Comparison of ENCODE assay signal across 18 mouse cellular contexts in the genomic region with DNA sequence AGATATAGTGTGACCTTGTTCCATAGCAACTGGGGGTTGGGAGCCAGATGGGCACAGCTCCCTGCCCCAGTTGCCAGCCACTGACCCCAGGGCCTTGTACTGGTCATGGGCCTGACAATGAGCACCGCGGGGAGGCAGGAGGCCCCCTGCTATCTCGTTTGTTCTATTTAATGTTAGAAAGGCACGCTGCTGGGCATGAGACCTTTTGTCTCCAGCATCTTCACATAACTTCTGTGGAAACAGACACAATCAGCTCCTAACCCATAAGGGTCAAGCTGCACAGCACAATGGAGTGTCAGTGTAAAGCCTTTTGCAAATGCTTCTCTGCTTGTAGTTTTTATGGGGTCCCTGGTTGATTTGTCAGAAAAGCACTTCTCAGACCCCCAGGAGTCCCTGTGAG. TPM values are rescaled to one million over a fixed set of nuclear protein-coding genes. Genes with fewer than 3 reads are reported as not detected.
DNase-seq lines count a peak whose midpoint lies in the region; ATAC-seq and TF ChIP-seq lines count a peak whose summit lies in the region.
"Had no signal": no experiment of that assay in that cellular context is flagged by ENCODE, and none has a peak within 500 bp of the region (broad histone marks: within the 10 kb centered on the region; RNA-seq: fewer than 3 reads in every experiment).

No protein-coding gene starts in this region.

- peaks cover 39% of the 10 kb centered on the region for H3K4me1 ChIP-seq in hindbrain, embryonic 10.5 days (replicated peaks)
- H3K4me1 ChIP-seq in hindbrain, postnatal 0 days (ENCODE audit: insufficient read depth, low read length), result 0 out of 2 replicates have a peak, but pooled peaks cover 4% of the 10 kb centered on the region
- peaks cover 6% of the 10 kb centered on the region; the same call in 1 of the 2 replicates for H3K4me1 ChIP-seq in neural tube, embryonic 15.5 days
- H3K4me1 ChIP-seq in midbrain, embryonic 14.5 days (ENCODE audit: control insufficient read depth, insufficient read depth, low read length), result 0 out of 2 replicates have a peak, but pooled peaks cover 4% of the 10 kb centered on the region

- H3K27me3 ChIP-seq in hindbrain, embryonic 10.5 days (ENCODE audit: insufficient read depth, poor library complexity, severe bottlenecking), result peaks cover 41% of the 10 kb centered on the region
- H3K27me3 ChIP-seq in hindbrain, postnatal 0 days (ENCODE audit: insufficient read depth, low read length), result no peaks in the 10 kb centered on the region
- no peaks in the 10 kb centered on the region for H3K27me3 ChIP-seq in neural tube, embryonic 15.5 days (replicated peaks)
- no peaks in the 10 kb centered on the region for H3K27me3 ChIP-seq in midbrain, embryonic 14.5 days (ENCODE audit: control insufficient read depth, insufficient read depth, low read length)

- H3K4me2 ChIP-seq in hindbrain, postnatal 0 days (ENCODE audit: low read depth, low read length), result no peak overlapping the region
- no peak overlapping the region for H3K4me2 ChIP-seq in neural tube, embryonic 15.5 days
- H3K4me2 ChIP-seq in midbrain, embryonic 14.5 days (ENCODE audit: low read length), result no peak overlapping the region
- H3K4me2 ChIP-seq: lung, embryonic 14.5 days had no signal

- no peak for TF ChIP-seq CTCF in hindbrain, postnatal 0 days (IDR thresholded peaks at IDR 0.05; ENCODE audit: low read depth)

- 13% methylated on average over 4 of the region's 4 CpGs for WGBS in hindbrain, embryonic 10.5 days
- 9% methylated on average over 4 of the region's 4 CpGs for WGBS in hindbrain, postnatal 0 days
- WGBS in neural tube, embryonic 15.5 days, result 10% methylated on average over 4 of the region's 4 CpGs
- 8% methylated on average over 4 of the region's 4 CpGs for WGBS in midbrain, embryonic 14.5 days

- ATAC-seq in hindbrain, postnatal 0 days, result no peak
- no peak for ATAC-seq in neural tube, embryonic 15.5 days (ENCODE audit: low FRiP score)
- ATAC-seq in midbrain, embryonic 14.5 days (ENCODE audit: low FRiP score, low TSS enrichment), result no peak; the same call in 1 of the 2 replicates
- ATAC-seq: CD4-positive, CD25-positive, alpha-beta regulatory T cell, adult 4 months had no signal

- peak overlapping the region; percentile 80 for H3K27ac ChIP-seq in hindbrain, embryonic 10.5 days
- H3K27ac ChIP-seq in hindbrain, postnatal 0 days, result no peak overlapping the region
- no peak overlapping the region for H3K27ac ChIP-seq in neural tube, embryonic 15.5 days (replicated peaks)
- H3K27ac ChIP-seq in midbrain, embryonic 14.5 days (replicated peaks; ENCODE audit: low read depth, low read length), result peak overlapping the region; percentile 17; the same call in 1 of the 2 replicates

- peak; percentile 17 for DNase-seq in embryo, embryonic 10 days (ENCODE audit: low spot score)
- DNase-seq in embryo, embryonic 11 days, result no peak
- peak; percentile 47 for DNase-seq in hindbrain, embryonic 10.5 days (ENCODE audit: low spot score)
- DNase-seq in hindbrain, postnatal 0 days (ENCODE audit: low spot score), result no peak
- peak; percentile 21 for DNase-seq in neural tube, embryonic 10.5 days (ENCODE audit: extremely low spot score, low spot score)
- DNase-seq in midbrain, embryonic 14.5 days, result no peak
- no peak for DNase-seq in cerebellum, postnatal 4 days (ENCODE audit: low spot score in 2 of 2)
- DNase-seq: adrenal gland, adult 2 months; cerebellum, adult 9-11 months; gastrocnemius, postnatal 14 days; heart, postnatal 14 days; kidney, adult 2 months; kidney, postnatal 14 days; lung, embryonic 14.5 days; lung, postnatal 4 days; right cerebral cortex, adult 18-20 months had no signal

- H3K4me3 ChIP-seq in hindbrain, embryonic 10.5 days, result no peak overlapping the region
- no peak overlapping the region for H3K4me3 ChIP-seq in hindbrain, postnatal 0 days (ENCODE audit: low read length)
- no peak overlapping the region for H3K4me3 ChIP-seq in neural tube, embryonic 15.5 days (replicated peaks)
- H3K4me3 ChIP-seq in midbrain, embryonic 14.5 days (replicated peaks; ENCODE audit: low read depth, low read length), result no peak overlapping the region

- H3K9me3 ChIP-seq in hindbrain, embryonic 10.5 days, result 0 out of 2 replicates have a peak, but pooled peaks cover 3% of the 10 kb centered on the region
- H3K9me3 ChIP-seq in hindbrain, postnatal 0 days (ENCODE audit: low read length), result no peaks in the 10 kb centered on the region
- H3K9me3 ChIP-seq in neural tube, embryonic 15.5 days (replicated peaks), result no peaks in the 10 kb centered on the region
- no peaks in the 10 kb centered on the region for H3K9me3 ChIP-seq in midbrain, embryonic 14.5 days (ENCODE audit: control insufficient read depth, low read length)

- H3K36me3 ChIP-seq in hindbrain, embryonic 10.5 days, result no peaks in the 10 kb centered on the region
- H3K36me3 ChIP-seq in hindbrain, postnatal 0 days (ENCODE audit: insufficient read depth, low read length), result no peaks in the 10 kb centered on the region
- H3K36me3 ChIP-seq in neural tube, embryonic 15.5 days, result no peaks in the 10 kb centered on the region
- H3K36me3 ChIP-seq in midbrain, embryonic 14.5 days (ENCODE audit: control insufficient read depth, insufficient read depth, low read length), result no peaks in the 10 kb centered on the region

- H3K9ac ChIP-seq in hindbrain, postnatal 0 days (replicated peaks; ENCODE audit: low read length), result no peak overlapping the region
- H3K9ac ChIP-seq in neural tube, embryonic 15.5 days (replicated peaks), result no peak overlapping the region
- no peak overlapping the region for H3K9ac ChIP-seq in midbrain, embryonic 14.5 days (replicated peaks; ENCODE audit: low read length)
- H3K9ac ChIP-seq: lung, embryonic 14.5 days had no signal

RNA-seq across cellular contexts. Expression of a gene that starts 14.1 kb away (rescaled TPM):
- polyA plus RNA-seq in hindbrain, embryonic 10.5 days (2016; fragmentation: Nextera tagmentation; extraction: Ambion mirVana), result 16.8 and 19.5 TPM in 2 replicates
- total RNA-seq in hindbrain, postnatal 0 days (2014; rRNA removed), result 9.6 and 10.5 TPM in 2 replicates
- 16.9 and 18.0 TPM in 2 replicates for polyA plus RNA-seq in hindbrain, postnatal 0 days (2015; fragmentation: Nextera tagmentation; extraction: Ambion mirVana)
- polyA plus RNA-seq in neural tube, embryonic 15.5 days (2015; fragmentation: Nextera tagmentation; extraction: Ambion mirVana), result 16.1 and 18.8 TPM in 2 replicates
- 14.8 and 15.9 TPM in 2 replicates for polyA plus RNA-seq in midbrain, embryonic 14.5 days (2014; fragmentation: Nextera tagmentation; extraction: Ambion mirVana)

RNA-seq across cellular contexts. Expression of a gene that starts 14.3 kb away (rescaled TPM):
- 2.2 and 2.7 TPM in 2 replicates for polyA plus RNA-seq in hindbrain, embryonic 10.5 days (2016; fragmentation: Nextera tagmentation; extraction: Ambion mirVana)
- total RNA-seq in hindbrain, postnatal 0 days (2014; rRNA removed), result 11.0 and 12.4 TPM in 2 replicates
- 2.5 and 2.7 TPM in 2 replicates for polyA plus RNA-seq in hindbrain, postnatal 0 days (2015; fragmentation: Nextera tagmentation; extraction: Ambion mirVana)
- 3.1 and 4.9 TPM in 2 replicates for polyA plus RNA-seq in neural tube, embryonic 15.5 days (2015; fragmentation: Nextera tagmentation; extraction: Ambion mirVana)
- 3.6 and 4.1 TPM in 2 replicates for polyA plus RNA-seq in midbrain, embryonic 14.5 days (2014; fragmentation: Nextera tagmentation; extraction: Ambion mirVana)

RNA-seq across cellular contexts. Expression of a gene that starts 57.7 kb away (rescaled TPM):
- polyA plus RNA-seq in hindbrain, embryonic 10.5 days (2016; fragmentation: Nextera tagmentation; extraction: Ambion mirVana), result 62.5 and 67.9 TPM in 2 replicates
- total RNA-seq in hindbrain, postnatal 0 days (2014; rRNA removed), result 82.8 and 88.9 TPM in 2 replicates
- polyA plus RNA-seq in hindbrain, postnatal 0 days (2015; fragmentation: Nextera tagmentation; extraction: Ambion mirVana), result 94.3 and 102 TPM in 2 replicates
- polyA plus RNA-seq in neural tube, embryonic 15.5 days (2015; fragmentation: Nextera tagmentation; extraction: Ambion mirVana), result 117 and 128 TPM in 2 replicates
- 79.9 and 81.3 TPM in 2 replicates for polyA plus RNA-seq in midbrain, embryonic 14.5 days (2014; fragmentation: Nextera tagmentation; extraction: Ambion mirVana)

RNA-seq across cellular contexts. Expression of a gene that starts 58.2 kb away (rescaled TPM):
- polyA plus RNA-seq in hindbrain, embryonic 10.5 days (2016; fragmentation: Nextera tagmentation; extraction: Ambion mirVana), result 30.5 and 34.7 TPM in 2 replicates
- total RNA-seq in hindbrain, postnatal 0 days (2014; rRNA removed), result 17.9 and 23.1 TPM in 2 replicates
- polyA plus RNA-seq in hindbrain, postnatal 0 days (2015; fragmentation: Nextera tagmentation; extraction: Ambion mirVana), result 37.6 and 41.8 TPM in 2 replicates
- polyA plus RNA-seq in neural tube, embryonic 15.5 days (2015; fragmentation: Nextera tagmentation; extraction: Ambion mirVana), result 28.3 and 30.9 TPM in 2 replicates
- polyA plus RNA-seq in midbrain, embryonic 14.5 days (2014; fragmentation: Nextera tagmentation; extraction: Ambion mirVana), result 24.9 and 28.7 TPM in 2 replicates

Comparison
In these comparisons a context has a peak if more than half of its experiments do, and no peak if none do; other contexts are left out.
1. DNase-seq: peak in embryo, embryonic 10 days (single experiment), hindbrain, embryonic 10.5 days (single experiment) and neural tube, embryonic 10.5 days (single experiment); none in embryo, embryonic 11 days (single experiment), hindbrain, postnatal 0 days (single experiment), midbrain, embryonic 14.5 days (single experiment) and cerebellum, postnatal 4 days (0 of 2).
2. H3K27ac ChIP-seq: peak in hindbrain, embryonic 10.5 days (single experiment) and midbrain, embryonic 14.5 days (single experiment); none in hindbrain, postnatal 0 days (single experiment) and neural tube, embryonic 15.5 days (single experiment).